Mouse (Mus musculus) mouse trophoblast stem cell (cell line): Measurements from ENCODE around the gene Bcap31.
"Not testable (repeated sequence)": the region's sequence is repeated elsewhere in the genome, so short reads cannot be mapped to it uniquely, and the experiment has no call there.

Experiments
- in situ Hi-C, 2 experiments: fragments of 300-500 bp; cut with MseI, MboI; formaldehyde crosslinking; loops; 2 replicates in 1 of 2; 3 replicates in 1 of 2; pipeline ENCODE4 v1.15.1; 2025

Gene Bcap31

DNA sequence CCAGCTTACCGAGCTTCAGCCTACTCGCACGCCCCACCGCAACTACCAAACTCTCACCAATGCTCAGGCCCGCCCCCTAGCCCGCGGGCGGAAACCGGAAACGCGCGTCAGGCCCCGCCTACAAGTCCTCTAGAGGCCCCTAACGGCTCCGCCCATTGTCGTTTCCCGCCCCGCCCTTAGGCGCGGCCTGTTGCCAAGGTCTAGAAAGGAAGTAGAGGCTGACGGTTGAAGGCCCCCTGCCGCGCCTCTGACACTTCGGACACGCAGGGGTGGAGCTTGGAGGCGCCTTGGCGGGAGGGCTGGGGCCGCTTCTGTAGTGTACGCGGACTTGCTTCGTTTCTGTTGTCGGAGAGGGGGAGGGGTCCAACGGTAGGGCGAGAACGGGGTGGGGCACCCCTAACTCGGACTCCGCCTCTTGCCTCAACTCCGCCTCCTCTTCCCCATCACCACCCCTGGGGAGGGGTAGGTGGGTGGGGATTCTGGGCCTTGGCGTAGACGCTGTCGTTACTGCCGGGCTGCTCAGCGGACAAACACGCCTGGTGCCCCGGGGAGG is at the start of gene Bcap31, which contains the start of gene Abcd1:
Bcap31 (minus strand) TSS at position 67 of the 553 bp plus-strand sequence.
Abcd1 (plus strand) TSS at position 489 of the 553 bp plus-strand sequence.
- in situ Hi-C loops, result loop anchor here in 1 of 2 experiments (25.0 kb wide), 1 partner anchor 96 kb away; the partner anchor contains the start of gene Pdzd4

DNA sequence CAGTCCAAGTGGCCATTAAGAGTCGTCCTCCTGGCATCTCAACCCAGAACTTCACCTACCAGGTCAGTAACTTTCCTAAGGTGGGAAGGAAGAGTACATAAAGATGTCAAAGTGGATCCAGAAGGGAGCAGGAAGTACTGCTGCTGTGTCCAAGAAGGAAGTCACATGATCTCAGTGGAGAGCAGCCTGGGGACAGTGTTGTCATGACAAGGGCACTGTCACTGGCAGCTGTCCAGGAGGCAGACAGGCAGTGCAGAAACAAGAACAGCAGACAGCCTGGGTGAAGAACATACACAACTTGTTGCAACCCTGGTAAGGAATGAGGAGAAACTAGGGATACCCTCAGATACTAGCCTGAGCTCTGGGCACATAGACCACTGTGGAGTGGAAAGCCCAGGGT is 49.3 kb upstream of the Bcap31 start:
- in situ Hi-C loops, result no loop called here

GRCm38 (mm10) chrX:73758611-73759290 is 42.8 kb upstream of the Bcap31 start:
- in situ Hi-C loops, result no loop called here

- in situ Hi-C loops, result no loop called here
Observed at GRCm38 (mm10) chrX:73756334-73757140, 40.6 kb upstream of the Bcap31 start, which contains the start of gene Plxnb3. Plxnb3 (plus strand) TSS chrX:73757090.

DNA sequence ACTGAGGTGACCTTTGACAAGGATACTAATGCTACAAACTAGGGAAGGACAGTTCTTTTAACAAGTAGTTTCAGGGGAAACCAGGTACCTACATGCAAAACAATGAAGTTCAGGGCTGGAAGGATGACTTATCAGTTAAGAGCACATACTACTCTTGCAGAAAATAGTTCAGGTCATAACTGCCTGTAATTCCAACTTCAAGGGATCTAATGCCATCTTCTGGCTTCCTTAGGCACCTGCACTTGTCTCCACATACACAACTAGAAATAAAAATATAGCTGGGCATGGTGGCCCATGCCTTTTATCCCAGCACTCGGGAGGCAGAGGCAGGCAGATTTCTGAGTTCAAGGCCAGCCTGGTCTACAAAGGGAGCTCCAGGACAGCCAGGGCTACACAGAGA is 33.0 kb upstream of the Bcap31 start:
- in situ Hi-C loops, result no loop called here

DNA sequence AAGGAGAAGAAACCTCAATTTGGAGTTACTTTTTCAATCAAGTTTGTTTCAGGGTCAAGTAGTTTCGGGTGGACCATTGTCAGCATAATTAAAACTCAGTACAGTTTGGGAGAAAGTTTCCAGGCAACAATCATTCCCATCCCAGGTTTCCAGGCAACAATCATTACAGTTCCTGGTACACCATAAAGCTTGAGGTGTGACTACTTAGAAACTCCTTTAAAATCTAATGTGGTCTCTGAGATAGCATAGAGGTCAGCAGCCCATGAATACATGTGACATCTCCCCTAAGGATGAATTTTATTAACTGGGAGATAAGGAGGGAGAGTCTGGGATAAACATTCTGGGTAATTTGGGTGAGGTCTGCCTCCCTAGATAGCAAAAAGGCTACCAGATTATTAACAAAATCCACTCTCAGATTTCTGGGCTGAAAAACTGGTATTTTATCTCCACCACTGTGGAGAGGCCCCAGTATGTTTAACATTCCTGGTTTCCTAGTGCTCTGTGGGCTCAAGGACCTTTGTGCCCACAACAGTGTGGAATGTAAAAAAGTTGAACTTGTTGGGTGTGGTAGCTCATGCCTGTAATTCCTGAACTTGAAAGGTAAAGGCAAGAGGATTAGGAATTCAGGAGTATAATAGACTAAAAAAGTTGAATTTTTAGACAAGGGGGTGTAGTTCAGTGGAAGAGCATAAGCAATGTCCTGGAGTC is 29.0 kb upstream of the Bcap31 start:
- in situ Hi-C loops, result no loop called here

- in situ Hi-C loops, result not testable (repeated sequence)
Observed at GRCm38 (mm10) chrX:73739841-73740240, 23.9 kb upstream of the Bcap31 start.

DNA sequence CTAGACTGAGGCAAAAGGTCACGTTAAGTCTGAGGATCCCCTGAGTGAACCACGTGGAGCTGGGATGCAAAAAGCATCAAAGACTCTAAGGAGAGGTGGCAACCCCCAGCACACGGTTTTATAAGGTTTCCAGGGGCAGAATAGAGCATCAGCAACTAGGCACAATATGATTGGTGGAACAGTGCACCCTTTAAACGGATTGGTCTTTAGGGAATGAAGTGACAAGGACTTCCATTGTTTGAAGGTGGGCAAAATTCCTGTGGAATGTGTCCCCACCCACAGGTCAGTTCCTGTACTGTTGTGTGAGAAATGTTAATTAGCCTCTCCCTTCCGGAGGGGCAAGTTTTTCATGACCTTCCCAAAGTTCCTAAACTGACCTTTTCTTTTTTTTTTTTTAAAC is 23.2 kb upstream of the Bcap31 start:
- in situ Hi-C loops, result no loop called here

DNA sequence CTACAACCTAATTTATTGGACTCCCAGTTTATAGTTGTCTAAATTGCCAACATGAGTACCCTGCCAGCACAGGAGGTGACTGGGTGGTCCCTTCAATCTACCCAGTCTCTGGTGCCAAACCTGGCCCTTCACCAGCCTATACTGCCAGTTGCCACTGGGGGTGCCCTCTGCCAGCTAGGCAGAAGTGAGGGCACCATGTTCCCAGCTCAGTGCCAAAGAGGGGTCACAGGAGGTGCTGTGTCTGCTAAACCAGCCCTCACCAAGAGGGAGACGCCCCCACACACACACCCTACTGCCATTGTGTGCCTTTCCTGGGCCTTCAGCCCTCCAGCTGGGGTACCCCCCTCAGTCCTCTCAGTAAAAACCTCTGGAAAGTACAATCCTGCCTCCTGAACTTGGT is 22.2 kb upstream of the Bcap31 start:
- in situ Hi-C loops, result no loop called here

DNA sequence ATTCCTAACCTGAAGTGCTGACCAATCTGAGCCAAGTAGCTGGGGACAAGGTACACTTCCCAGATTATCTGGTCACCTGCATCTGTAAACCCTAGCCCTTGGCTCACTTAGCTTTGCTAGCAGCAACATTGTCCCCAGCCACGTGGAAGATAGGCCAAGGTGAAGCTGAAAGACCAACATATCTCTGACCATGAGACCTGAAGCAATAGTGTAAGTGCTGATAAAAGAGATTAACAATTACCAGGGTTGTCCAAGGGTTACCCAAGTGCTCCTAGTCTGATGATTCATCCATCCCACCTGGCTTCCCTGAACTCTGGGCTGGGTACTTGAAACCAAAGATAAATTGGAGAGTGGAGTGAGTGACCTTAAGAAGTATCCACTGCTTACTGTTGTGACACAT is 14.9 kb upstream of the Bcap31 start:
- in situ Hi-C loops, result no loop called here

DNA sequence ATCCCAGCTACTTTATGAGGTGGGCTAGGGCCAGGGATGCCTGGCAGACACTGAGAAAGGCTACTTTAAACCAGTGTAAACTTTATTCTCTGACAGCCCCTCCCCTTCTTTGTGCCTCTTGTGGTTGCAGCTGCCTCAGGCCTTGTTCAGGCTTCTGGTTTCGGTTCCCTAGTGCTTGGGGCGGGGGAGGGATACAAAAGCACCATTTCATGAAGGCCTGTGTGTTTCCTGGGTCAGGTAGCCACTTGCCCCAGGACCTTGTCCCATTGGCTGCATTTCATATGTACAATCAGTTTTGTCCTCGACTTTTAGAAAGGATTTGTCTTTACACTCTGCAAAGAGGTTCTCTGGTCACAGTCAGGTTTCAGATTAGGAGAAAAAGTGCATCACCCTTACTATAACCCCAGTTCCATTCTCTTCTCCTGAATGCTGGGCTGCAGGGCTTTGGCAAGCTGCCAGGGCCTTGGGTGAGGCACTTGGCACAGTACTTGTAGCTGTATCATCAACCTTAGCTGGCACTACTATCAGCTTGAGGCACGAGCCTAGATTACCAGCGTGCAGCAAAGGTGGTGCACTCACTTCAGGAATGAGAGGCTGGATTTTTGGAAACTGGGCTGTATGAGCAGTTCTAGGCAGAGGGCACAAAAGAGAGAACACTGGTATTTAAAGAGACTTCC is 2.8 kb upstream of the Bcap31 start:
- in situ Hi-C loops, result loop anchor here in 1 of 2 experiments (25.0 kb wide), 1 partner anchor 93 kb away; the partner anchor contains the start of gene Pdzd4

DNA sequence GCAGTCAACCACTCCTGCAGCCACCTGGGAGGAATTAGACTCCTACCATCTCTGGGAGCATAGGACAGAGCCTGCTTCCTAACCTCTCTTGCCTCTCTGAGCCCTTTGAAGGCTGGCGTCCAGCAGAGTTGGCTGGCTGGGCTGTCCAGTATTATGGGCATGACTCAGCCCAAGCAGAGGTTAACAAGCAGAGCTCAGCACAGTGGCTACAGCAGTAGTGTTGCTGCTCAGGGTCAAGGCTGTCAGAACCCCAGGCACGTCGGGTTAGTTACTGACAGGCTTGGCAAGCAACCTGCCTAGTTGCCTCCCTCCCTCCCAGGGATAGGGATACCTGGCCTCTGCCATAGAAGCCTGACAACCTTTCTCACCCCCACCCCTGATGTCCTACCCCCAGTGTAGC is 2.3 kb upstream of the Bcap31 start:
- in situ Hi-C loops, result loop anchor here in 1 of 2 experiments (25.0 kb wide), 1 partner anchor 94 kb away; the partner anchor contains the start of gene Pdzd4

- in situ Hi-C loops, result loop anchor here in 1 of 2 experiments (25.0 kb wide), 1 partner anchor 95 kb away; the partner anchor contains the start of gene Pdzd4
Observed at GRCm38 (mm10) chrX:73717667-73718066, 1.7 kb upstream of the Bcap31 start.

DNA sequence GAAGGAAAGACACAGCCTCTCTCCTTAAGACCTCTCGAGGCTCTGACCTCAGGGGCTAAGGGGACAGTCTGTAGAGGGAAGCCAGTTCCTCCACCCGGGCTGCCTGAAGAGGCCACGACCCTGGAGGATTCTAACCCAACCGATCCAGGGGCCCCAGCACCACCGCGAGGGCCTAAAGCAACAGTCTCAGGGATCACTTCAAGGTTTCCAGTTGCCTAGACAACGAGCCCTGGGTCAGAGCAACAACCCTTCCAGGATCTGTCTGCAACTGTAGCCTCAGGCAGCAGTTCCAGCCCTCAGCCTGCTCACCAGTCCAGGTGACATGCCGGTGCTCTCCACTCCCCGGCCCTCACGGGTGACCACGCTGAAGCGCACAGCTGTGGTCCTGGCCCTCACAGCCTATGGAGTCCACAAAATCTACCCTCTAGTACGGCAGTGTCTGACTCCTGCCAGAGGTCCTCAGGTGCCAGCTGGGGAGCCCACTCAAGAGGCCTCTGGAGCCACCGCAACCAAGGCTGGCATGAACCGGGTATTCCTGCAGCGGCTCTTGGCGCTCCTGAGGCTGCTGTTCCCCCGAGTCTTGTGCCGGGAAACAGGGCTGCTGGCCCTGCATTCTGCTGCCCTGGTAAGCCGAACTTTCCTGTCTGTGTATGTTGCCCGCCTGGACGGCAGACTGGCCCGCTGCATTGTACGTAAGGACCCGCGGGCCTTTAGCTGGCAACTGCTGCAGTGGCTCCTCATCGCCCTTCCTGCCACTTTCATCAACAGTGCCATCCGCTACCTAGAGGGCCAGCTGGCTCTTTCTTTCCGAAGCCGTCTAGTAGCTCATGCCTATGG is 952 bp upstream of the Bcap31 start:
- in situ Hi-C loops, result loop anchor here in 1 of 2 experiments (25.0 kb wide), 1 partner anchor 95 kb away; the partner anchor contains the start of gene Pdzd4

DNA sequence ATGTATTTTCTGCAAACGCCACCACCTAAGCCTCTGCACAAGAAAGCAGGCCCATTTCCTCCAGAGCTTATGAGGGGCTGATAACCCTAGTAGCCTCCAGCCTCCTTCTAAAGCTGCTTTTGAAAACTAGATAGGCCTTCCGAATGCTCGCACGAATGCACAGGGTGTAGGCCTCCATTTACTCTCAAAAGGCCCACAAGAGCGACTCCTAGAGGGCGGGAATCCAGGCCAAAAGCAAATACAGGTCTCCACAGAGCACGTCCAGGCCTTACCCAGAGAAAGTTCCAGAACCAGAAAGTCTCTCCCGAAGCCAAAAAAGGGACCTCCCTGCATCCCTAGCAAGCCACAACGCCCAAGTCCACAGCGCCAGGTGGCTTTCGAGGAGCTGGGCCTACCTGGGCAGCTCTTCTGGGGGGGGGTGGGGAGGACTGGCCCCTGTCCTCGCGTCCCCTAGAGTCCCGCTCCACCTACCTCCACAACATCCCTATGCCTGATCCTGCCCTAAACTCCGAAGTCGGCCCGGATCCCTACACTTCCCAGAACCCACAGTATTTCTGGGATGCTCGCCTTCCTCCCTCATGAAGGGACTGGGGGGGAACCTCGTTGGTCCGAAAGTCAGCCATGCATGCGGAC is 383 bp downstream of the Bcap31 start:
- in situ Hi-C loops, result loop anchor here in 1 of 2 experiments (25.0 kb wide), 1 partner anchor 97 kb away; the partner anchor contains the start of gene Pdzd4

DNA sequence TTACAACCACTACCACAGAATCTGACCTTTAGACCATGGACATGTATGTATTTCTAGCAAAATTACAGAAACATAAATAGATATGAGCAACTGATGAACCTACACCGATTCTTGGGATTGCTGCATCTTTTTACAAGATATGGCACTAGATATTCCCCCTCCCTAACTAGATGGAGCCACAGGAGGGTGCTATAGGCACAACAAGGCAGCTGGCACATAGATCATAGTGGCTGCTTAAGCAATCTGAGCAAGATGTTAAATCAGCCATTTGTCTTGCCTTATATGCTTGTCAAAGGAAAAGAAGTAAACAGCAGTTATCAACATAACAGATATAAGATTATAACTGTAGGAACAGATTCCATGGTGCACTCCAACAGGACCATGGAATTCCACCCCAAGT is 15.5 kb downstream of the Bcap31 start:
- in situ Hi-C loops, result loop anchor here in 1 of 2 experiments (25.0 kb wide), 1 partner anchor 112 kb away; the partner anchor contains the start of gene Pdzd4

- in situ Hi-C loops, result no loop called here
Observed at GRCm38 (mm10) chrX:73690917-73691629, 24.9 kb downstream of the Bcap31 start.

DNA sequence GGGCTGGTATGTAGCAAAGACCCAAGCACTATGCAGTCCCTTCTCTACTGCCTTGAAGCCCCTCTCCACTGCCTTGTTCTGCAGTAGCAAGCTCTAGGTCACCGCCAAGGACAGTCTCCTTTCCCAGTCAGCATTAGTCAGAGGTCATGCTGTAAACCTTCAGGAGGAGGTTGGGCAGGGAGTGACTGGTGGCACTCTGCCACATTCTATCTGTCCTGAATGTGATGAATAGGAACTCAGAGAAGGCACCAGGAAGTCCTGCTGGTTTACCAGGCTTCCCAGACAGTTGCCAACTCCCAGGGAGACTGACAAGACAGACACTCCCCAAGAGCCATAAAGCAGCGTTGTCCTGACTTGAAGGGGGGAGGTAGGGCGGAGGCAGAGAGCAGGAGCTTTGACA is 30.3 kb downstream of the Bcap31 start:
- in situ Hi-C loops, result no loop called here

DNA sequence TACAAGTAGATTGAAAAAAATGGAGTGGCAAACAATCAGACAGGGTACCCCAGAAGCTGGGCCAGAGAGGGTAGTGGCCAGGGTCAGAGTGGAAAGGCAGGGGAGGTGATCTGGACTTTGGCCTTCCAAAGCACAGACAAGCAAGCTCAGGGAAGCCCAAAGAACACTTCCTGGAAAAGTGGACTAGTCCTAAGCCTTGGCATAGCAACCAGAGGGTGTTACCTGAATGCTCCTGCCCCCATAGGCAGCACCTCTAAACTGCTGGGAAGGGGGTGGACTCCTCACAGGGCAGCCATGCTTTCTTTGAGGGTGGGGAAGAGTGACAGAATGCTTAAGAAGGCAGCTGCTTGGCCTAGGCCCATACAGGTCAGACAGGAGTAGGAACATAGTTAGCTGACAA is 31.0 kb downstream of the Bcap31 start:
- in situ Hi-C loops, result no loop called here
